Mouse (Mus musculus): Measurements from ENCODE around the gene Zcchc24. TPM values are rescaled to one million over a fixed set of nuclear protein-coding genes. Genes with fewer than 3 reads are reported as not detected.

The Zcchc24 gene
- total RNA-seq, 2 experiments from 2014 or later, result 47.4 to 47.7 TPM

DNA sequence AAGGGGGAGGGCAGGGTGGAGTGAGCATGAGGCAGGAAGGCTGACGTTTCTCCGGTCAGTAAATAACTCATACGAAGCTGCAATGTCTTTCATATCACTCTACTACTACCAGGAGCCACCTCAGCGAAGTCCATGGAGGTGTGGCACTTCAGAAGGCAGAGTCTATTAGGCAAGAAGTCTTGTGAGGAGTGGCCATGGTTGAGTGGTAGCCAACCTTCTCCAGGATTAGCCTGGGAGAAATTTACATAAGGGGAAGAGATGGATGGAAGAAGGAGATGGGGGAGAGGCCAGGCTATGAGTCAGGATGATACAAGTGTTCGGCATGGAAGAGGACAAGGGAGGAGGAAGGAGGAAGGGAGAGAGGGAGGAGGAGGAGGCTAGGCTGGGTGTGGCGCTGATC, 86.8 kb downstream of the Zcchc24 start:
- no peak for DNase-seq (ENCODE audit: low spot score in 2 of 2)

DNA sequence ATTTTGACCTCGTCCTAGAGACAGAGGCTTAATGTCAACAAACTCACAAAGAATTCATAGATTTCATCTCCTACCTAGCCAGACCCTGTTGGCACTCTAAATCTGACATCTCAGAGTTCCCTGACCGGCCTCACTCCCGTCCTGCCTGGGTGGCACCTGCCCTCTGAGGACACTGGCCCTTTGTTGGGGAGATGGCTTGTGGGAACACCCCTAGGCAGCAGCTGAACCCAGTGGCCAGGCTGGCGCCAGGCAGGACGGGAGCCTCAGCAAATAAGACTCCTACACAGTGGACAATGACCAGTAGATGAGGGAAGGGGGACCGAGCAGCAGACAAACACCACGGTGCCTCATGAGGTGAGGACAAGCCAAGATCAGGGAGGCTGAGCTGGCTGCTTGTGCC, 89.2 kb downstream of the Zcchc24 start:
- DNase-seq (ENCODE audit: low spot score in 2 of 2), result no peak

- no peak for DNase-seq (ENCODE audit: low spot score in 2 of 2)
Measured at GRCm38 (mm10) chr14:25667587-25667986, 101.3 kb downstream of the Zcchc24 start.

GRCm38 (mm10) chr14:25666668-25667376, 102.0 kb downstream of the Zcchc24 start:
- no peak for DNase-seq (ENCODE audit: low spot score in 2 of 2)

DNA sequence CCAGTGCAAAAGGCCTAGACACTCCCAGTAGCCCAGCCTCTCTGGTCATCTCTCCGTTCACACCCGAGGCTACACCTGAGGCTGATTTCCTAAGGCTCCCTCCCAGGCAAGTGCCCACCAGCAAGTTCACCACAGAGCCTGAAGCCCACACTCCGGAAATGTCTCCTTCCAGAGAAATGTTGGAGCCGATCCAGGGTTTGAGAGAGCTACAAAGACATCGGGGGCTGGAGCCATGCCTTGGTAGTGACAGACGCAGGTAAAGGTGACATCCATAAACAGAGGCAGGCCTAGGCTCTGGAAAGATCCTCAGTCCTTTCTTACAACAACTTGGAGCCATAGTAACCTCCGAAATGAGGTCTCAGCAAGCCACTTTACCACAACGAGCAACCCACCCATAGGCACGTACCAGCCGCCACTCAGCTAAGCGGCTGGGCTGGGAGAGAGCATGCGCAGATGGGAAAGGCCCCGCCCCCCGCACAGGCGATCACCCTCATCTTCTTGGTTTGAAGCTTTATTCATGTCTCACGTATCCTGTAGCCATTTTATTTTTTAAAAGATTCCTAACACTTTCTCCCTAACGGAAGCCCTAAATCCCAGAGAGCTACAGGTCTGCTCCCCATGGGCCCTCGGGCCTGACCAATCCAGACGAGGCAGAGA, 103.4 kb downstream of the Zcchc24 start:
- DNase-seq (ENCODE audit: low spot score in 2 of 2), result no peak

DNA sequence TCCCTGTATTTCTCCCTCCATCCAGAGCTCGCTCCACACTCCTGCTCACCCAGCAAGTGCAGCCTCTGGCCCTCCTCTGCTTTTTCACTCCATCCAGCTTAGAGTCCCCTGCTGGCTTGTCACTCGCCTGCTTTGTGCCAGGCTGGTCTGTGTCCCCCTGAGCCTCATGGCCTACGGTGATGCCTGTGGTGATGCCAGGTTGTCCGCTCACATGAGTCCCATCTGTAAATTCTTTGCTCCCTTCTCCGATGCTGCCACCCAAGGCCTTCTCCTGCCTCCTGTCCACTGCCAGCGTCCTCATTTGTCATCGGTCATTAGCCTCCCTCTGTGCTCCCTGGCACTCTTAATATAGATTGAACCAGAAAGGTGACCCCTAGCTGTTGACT, 104.5 kb downstream of the Zcchc24 start:
- DNase-seq (ENCODE audit: low spot score in 2 of 2), result no peak

GRCm38 (mm10) chr14:25663649-25664309, 105.1 kb downstream of the Zcchc24 start:
- no peak for DNase-seq (ENCODE audit: low spot score in 2 of 2)

Other genes starting within 250 kb of the Zcchc24 start
- gene Ppif, start 74.9 kb downstream of the Zcchc24 start, total RNA-seq (2021), result 10 to 100 TPM; 25.4 to 25.6 TPM
- 10 to 100 TPM; 45.7 to 45.8 TPM for gene Anxa11, start 73.1 kb upstream of the Zcchc24 start, total RNA-seq (2021)
- not detected for gene Plac9a, start 134.1 kb upstream of the Zcchc24 start, total RNA-seq (2021)
- gene Tmem254a, start 158.6 kb upstream of the Zcchc24 start, total RNA-seq (2021), result 10 to 100 TPM in 1 of 2 experiments, 1 to 10 TPM in 1; 7.7 to 10.5 TPM
- gene Cphx1, start 169.3 kb upstream of the Zcchc24 start, total RNA-seq (2021), result not detected
- under 1 TPM; 0.28 to 0.61 TPM for gene Duxbl1, start 209.5 kb upstream of the Zcchc24 start, total RNA-seq (2021)